Mouse (Mus musculus) lung, embryonic 14.5 days (tissue): Measurements from ENCODE around the gene Cgnl1. TPM values are rescaled to one million over a fixed set of nuclear protein-coding genes. Genes with fewer than 3 reads are reported as not detected.
A peak's percentile ranks its signal among the peaks of the same experiment; 100 is the strongest.

Source experiments
- ATAC-seq: fragments of 200-750 bp; cut with Nextera tagmentation; 2 replicates; pipeline ENCODE4 v1.8.0; 2017; ENCODE audit warnings: mild to moderate bottlenecking, moderate TSS enrichment, moderate library complexity; ENCODE audit not compliant: insufficient read depth
- DNase-seq: peaks from one replicate; pipeline ENCODE4 v3.0.0-alpha.2; 2015
- H3K27ac ChIP-seq: fragments of 300-500 bp; sonication (generic); 2 replicates; pipeline ENCODE4 v1.5.1; 2014; ENCODE audit warnings: low read depth, mild to moderate bottlenecking, moderate library complexity
- H3K27me3 ChIP-seq: fragments of 300-500 bp; sonication (generic); 2 replicates; pipeline ENCODE4 v1.6.1; 2014; ENCODE audit warnings: low read length, control low read depth; ENCODE audit not compliant: insufficient read depth
- H3K36me3 ChIP-seq: fragments of 300-500 bp; sonication (generic); 2 replicates; pipeline ENCODE4 v1.6.1; 2014; ENCODE audit warnings: control low read depth; ENCODE audit not compliant: insufficient read depth
- H3K4me1 ChIP-seq: fragments of 300-500 bp; sonication (generic); 2 replicates; pipeline ENCODE4 v1.6.1; 2014; ENCODE audit warnings: antibody characterized with exemption, control low read depth; ENCODE audit not compliant: insufficient read depth
- H3K4me2 ChIP-seq: fragments of 300-500 bp; sonication (generic); 2 replicates; pipeline ENCODE4 v1.6.1; 2014; ENCODE audit warnings: mild to moderate bottlenecking
- H3K4me3 ChIP-seq: fragments of 300-500 bp; sonication (generic); 2 replicates; pipeline ENCODE4 v1.5.1; 2014; ENCODE audit warnings: low read depth, low read length
- H3K9ac ChIP-seq: fragments of 300-500 bp; sonication (generic); 2 replicates; pipeline ENCODE4 v1.6.1; 2014
- H3K9me3 ChIP-seq: fragments of 300-500 bp; sonication (generic); 2 replicates; pipeline ENCODE4 v1.6.1; 2016; ENCODE audit warnings: low read depth, low read length, control low read depth
- CTCF ChIP-seq: IDR thresholded peaks from 2 replicates; pipeline ENCODE4 v1.5.1; 2016; ENCODE audit warnings: antibody characterized with exemption, low read depth
- WGBS: fragments of 180-500 bp; shearing (Covaris S2); extraction: QIAGEN DNeasy Blood & Tissue Kit; methylation state at CpG from one replicate; pipeline ENCODE4 v1.1.7; 2014; 5-methylcytosine and 5-hydroxymethylcytosine counted together
- polyA plus RNA-seq: library from polyadenylated mRNA; unstranded; fragments of >200 nt; fragmentation: Nextera tagmentation; extraction: Ambion mirVana; gene quantifications from 2 replicates; pipeline ENCODE4 v1.2.1, GENCODE M21; 2014

The Cgnl1 gene
- polyA plus RNA-seq, 1 experiment from 2014 or later = 19.3 TPM

DNA sequence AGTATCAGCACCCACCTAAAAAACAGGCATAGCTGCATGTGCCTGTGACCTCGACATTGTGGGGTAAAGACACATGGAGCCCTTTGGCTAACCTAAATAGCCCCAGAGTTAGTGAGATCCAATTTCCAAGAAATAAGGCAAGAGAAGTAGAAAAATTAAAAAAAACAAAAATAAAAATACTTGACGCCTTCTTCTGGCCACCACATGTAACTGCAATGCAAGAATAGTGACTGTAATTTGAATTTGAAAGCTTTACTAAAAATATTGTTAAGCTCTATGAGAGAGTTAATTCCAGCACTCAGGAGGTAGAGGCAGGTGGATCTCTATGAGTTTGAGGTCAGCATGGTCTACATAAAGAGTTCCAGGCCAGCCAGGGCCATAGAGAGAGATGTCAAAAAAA lies 39.3 kb upstream of the Cgnl1 start:
- no peak overlapping the region for H3K27ac ChIP-seq
- H3K4me3 ChIP-seq = no peak overlapping the region
- H3K4me2 ChIP-seq = no peak overlapping the region
- WGBS = 75% methylated on average over 2 of the region's 2 CpGs
- no peak; the same call in 1 of the 2 replicates for TF ChIP-seq CTCF
- no peaks in the 10 kb centered on the region for H3K9me3 ChIP-seq
- ATAC-seq (no peak), DNase-seq (no peak)
- H3K4me1 ChIP-seq = no peaks in the 10 kb centered on the region
- no peaks in the 10 kb centered on the region for H3K36me3 ChIP-seq
- no peaks in the 10 kb centered on the region for H3K27me3 ChIP-seq
- H3K9ac ChIP-seq = no peak overlapping the region

DNA sequence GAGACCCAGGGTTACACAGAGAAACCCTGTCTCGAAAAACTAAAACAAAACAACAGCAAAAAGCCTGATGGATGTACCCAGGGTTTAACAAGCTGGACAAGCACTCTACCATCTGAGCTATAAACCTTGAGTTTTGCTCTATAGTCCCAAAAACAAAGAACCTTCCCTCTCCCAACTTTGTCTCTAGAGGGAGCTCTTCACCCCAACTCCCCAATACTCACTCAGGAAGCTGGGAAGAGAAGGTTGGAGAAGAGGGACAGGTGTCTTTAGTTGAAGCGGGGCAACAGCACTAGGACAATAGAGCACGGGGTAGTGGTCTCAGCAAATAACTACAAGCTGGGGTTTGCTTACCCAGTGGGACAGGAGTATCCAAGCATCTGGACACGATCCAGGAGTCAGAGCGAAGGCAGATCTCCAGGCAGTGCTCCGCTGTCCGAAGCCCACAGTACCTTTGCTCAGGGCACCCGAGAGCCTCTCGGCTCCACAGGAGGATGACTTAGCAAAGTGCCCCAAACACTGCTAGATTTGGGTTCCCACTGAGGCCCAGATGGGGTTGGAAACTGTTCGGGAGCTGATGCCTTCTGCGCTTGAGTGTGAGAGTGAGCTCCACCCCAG lies 37.3 kb upstream of the Cgnl1 start:
- ATAC-seq = no peak
- peak; percentile 61 for DNase-seq

DNA sequence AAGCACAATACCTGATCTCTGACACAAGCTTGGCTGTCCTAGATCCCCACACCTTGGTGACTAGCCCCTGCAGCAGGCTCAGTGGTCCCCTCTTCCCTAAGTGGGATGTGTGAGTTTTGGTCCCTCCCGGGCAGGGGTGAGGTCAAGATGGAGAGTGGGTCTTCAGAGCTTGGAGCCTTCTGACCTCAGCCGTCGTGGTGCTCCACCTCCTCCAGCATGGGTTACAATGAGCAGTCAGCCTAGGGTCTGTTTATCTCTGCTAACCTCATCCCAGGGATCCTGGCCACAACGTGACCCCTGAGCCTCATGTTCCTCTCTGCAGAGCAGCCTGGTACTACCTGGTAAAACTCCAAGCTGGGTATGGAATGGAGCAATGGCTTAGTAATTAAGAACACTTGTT lies 36.4 kb upstream of the Cgnl1 start:
- no peaks in the 10 kb centered on the region for H3K36me3 ChIP-seq
- DNase-seq = no peak
- no peaks in the 10 kb centered on the region for H3K4me1 ChIP-seq
- no peak for ATAC-seq
- H3K27ac ChIP-seq = no peak overlapping the region
- no peaks in the 10 kb centered on the region for H3K9me3 ChIP-seq
- H3K9ac ChIP-seq = no peak overlapping the region
- no peak overlapping the region for H3K4me2 ChIP-seq
- WGBS = 41% methylated on average over 4 of the region's 4 CpGs
- no peak for TF ChIP-seq CTCF
- H3K4me3 ChIP-seq = no peak overlapping the region
- no peaks in the 10 kb centered on the region for H3K27me3 ChIP-seq

More for the DNA sequence above, 37.3 kb upstream of the Cgnl1 start:
- no peaks in the 10 kb centered on the region for H3K27me3 ChIP-seq
- H3K36me3 ChIP-seq = no peaks in the 10 kb centered on the region
- no peak overlapping the region for H3K9ac ChIP-seq
- TF ChIP-seq CTCF = peak; percentile 60
- H3K9me3 ChIP-seq = no peaks in the 10 kb centered on the region
- H3K4me1 ChIP-seq = no peaks in the 10 kb centered on the region
- no peak overlapping the region for H3K27ac ChIP-seq
- H3K4me2 ChIP-seq = peak overlapping the region; percentile 43
- no peak overlapping the region for H3K4me3 ChIP-seq
- WGBS = 38% methylated on average over 11 of the region's 11 CpGs

DNA sequence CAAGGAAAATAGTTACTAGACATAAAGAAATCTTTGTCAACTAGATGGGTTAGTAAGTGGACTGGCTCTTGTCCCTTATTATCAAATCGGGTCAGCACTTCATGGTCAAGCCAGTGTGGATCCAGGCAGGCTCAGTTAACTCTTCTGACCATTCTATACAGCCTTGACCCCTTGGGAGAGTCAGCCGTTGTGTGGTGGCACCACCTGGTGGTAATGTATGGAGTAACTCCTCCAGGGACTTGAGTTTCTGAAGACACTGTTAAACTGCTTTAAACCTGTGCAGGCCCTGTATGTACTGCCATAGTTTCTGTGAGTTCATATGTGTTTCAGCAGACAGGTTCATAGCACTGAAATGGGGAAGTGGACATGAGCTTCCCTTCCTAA lies 35.0 kb upstream of the Cgnl1 start:
- no peaks in the 10 kb centered on the region for H3K4me1 ChIP-seq
- no peaks in the 10 kb centered on the region for H3K27me3 ChIP-seq
- peak; percentile 53; the same call in 1 of the 2 replicates for ATAC-seq
- H3K36me3 ChIP-seq = no peaks in the 10 kb centered on the region
- H3K4me2 ChIP-seq = no peak overlapping the region
- peak; percentile 91 for DNase-seq
- TF ChIP-seq CTCF = peak; percentile 96
- H3K9ac ChIP-seq = no peak overlapping the region
- 5% methylated on average over 2 of the region's 2 CpGs for WGBS
- no peaks in the 10 kb centered on the region for H3K9me3 ChIP-seq
- H3K4me3 ChIP-seq = no peak overlapping the region
- no peak overlapping the region for H3K27ac ChIP-seq

DNA sequence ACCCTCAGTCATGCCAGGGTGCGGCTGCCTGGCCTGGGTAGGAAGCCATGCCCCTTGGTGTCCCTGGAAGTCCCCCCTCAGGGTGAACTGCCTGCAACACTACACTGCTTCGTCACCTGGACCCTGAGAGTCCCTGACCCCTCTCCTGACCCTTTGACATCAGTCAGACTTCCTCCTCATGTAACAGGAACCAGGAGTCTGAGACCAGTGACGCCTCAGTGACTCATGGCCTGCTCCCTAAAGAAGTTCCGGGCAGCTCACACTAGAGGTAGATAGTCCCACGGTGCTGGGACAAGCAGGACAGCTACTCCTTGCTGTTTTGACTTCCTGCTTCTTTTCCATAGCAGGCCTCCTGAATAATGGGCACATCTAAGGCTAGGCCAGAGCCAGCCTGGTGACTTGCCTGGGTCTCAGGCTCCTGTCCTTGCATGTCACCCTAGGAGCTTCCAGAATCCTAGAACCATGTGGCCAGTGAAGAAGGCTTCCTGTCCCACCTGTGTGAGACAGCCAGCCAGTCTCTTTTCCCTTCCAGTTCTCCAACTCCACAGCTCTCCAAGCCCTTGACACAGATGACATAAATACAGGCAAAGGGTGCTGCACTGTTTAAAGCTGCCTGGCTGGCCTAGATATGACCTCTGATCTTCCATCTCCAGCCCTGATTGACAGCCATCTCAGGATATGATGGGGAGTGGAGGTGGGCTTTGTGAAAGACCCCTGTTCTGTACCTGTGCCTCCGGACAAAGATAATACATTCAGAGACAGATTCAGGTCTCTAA lies 34.4 kb upstream of the Cgnl1 start:
- TF ChIP-seq CTCF = no peak
- 68% methylated on average over 6 of the region's 6 CpGs for WGBS
- H3K27ac ChIP-seq = no peak overlapping the region
- H3K36me3 ChIP-seq = no peaks in the 10 kb centered on the region
- no peak for ATAC-seq
- H3K27me3 ChIP-seq = no peaks in the 10 kb centered on the region
- H3K4me1 ChIP-seq = no peaks in the 10 kb centered on the region
- no peak overlapping the region for H3K4me3 ChIP-seq
- H3K9ac ChIP-seq = no peak overlapping the region
- no peaks in the 10 kb centered on the region for H3K9me3 ChIP-seq
- no peak overlapping the region for H3K4me2 ChIP-seq
- no peak for DNase-seq

DNA sequence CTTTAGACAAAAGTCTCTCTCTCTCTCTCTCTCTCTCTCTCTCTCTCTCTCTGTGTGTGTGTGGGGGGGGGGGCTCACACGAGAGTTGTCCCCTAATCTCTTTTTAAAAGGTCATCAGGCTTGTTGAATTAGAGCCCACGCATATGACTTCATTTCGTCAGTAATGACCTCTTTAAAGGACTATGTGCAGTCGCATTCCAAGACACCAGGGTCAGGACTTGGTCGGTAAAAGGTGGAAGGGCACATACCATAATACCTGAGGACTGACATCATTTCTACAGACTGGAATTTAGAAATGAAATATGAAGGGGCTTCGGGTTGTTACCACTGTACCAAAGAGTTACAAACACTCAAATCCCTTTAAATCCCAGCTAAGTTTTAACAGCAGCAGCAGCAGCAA lies 32.7 kb upstream of the Cgnl1 start:
- no peak for ATAC-seq

DNA sequence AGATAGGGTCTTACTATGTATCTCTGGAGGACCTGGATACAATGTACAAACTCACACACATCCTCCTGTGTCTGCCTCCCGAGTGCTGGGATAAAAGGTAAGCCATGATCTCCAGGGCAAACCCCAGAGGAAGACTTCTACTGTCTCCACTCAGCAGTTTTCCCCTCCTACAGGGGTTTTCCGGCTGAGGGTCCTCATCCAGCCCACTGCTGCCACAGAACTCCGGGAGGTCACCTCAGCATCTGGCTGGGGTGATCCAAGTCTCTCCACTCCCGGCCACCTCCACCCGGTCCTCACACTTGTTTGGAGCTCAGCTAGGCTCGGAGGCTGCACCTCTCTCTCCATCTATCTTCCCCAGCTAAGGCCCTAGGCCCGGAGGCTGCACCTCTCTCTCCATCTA lies 31.9 kb upstream of the Cgnl1 start:
- Histone ChIP-seq H3K27ac (no peak overlapping the region), H3K4me1 (no peaks in the 10 kb centered on the region), H3K9me3 (no peaks in the 10 kb centered on the region), H3K27me3 (no peaks in the 10 kb centered on the region), H3K9ac (no peak overlapping the region), H3K4me2 (no peak overlapping the region), H3K4me3 (no peak overlapping the region), H3K36me3 (no peaks in the 10 kb centered on the region)
- no peak for DNase-seq
- WGBS = 33% methylated on average over 7 of the region's 7 CpGs
- no peak for TF ChIP-seq CTCF
- no peak for ATAC-seq

More for the DNA sequence above, 32.7 kb upstream of the Cgnl1 start:
- no peak for DNase-seq
- WGBS = 21% methylated on average over 6 of the region's 6 CpGs
- Histone ChIP-seq H3K9ac (no peak overlapping the region), H3K4me3 (no peak overlapping the region), H3K9me3 (no peaks in the 10 kb centered on the region), H3K36me3 (no peaks in the 10 kb centered on the region), H3K27ac (no peak overlapping the region), H3K4me1 (no peaks in the 10 kb centered on the region), H3K27me3 (no peaks in the 10 kb centered on the region), H3K4me2 (no peak overlapping the region)
- TF ChIP-seq CTCF = no peak
